Mouse (Mus musculus): ENCODE measurements around the gene Nek8. TPM values are rescaled to one million over a fixed set of nuclear protein-coding genes. Genes with fewer than 3 reads are reported as not detected.
"Not testable (repeated sequence)": the region's sequence is repeated elsewhere in the genome, so short reads cannot be mapped to it uniquely, and the experiment has no call there.

Gene Nek8
- polyA plus RNA-seq, 1 experiment from 2014 or later = 7.0 TPM

DNA sequence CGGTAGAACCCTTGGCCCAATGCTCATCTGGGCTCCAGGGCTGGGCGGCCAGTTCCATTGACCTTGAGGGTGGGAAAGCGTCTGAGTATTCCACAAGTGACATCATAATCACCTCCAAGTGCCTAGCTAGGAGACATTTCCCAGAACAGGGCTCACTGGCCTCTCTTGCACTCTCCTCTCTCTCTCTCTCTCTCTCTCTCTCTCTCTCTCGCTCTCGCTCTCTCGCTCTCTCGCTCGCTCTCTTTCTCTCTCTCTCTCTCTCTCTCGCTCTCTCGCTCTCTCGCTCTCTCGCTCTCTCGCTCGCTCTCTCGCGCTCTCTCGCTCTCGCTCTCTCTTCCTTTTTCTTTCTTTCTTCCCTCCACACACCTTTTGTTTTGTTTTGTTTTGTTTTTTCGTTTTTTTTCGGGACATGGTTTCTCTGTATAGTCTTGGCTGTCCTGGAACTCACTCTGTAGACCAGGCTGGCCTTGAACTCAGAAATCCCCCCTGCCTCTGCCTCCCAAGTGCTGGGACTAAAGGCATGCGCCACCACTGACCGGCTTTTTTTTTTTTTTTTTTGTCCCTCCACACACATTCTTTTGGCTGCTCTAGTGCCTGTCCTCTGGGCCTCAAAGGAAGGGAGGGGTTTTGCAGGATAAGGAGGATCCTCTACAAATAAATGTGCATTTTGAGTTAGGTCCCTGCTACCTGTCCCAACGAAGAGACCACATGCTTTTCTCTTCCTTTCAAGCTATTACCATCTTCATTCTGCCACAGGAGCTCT, 18.8 kb upstream of the Nek8 start:
- 67% methylated on average over 23 of the region's 23 CpGs for WGBS
- no peak for ATAC-seq (ENCODE audit: low FRiP score)
- Histone ChIP-seq H3K9me3 (replicated peaks) (no peaks in the 10 kb centered on the region), H3K4me1 (peaks cover 14% of the 10 kb centered on the region), H3K9ac (replicated peaks) (0 out of 2 replicates have a peak overlapping the region, but pooled peaks have one; percentile 23), H3K36me3 (peaks cover 30% of the 10 kb centered on the region), H3K4me3 (replicated peaks) (peak overlapping the region; percentile 36), H3K27ac (replicated peaks) (no peak overlapping the region), H3K4me2 (peak overlapping the region; percentile 49), H3K27me3 (replicated peaks) (no peaks in the 10 kb centered on the region)

DNA sequence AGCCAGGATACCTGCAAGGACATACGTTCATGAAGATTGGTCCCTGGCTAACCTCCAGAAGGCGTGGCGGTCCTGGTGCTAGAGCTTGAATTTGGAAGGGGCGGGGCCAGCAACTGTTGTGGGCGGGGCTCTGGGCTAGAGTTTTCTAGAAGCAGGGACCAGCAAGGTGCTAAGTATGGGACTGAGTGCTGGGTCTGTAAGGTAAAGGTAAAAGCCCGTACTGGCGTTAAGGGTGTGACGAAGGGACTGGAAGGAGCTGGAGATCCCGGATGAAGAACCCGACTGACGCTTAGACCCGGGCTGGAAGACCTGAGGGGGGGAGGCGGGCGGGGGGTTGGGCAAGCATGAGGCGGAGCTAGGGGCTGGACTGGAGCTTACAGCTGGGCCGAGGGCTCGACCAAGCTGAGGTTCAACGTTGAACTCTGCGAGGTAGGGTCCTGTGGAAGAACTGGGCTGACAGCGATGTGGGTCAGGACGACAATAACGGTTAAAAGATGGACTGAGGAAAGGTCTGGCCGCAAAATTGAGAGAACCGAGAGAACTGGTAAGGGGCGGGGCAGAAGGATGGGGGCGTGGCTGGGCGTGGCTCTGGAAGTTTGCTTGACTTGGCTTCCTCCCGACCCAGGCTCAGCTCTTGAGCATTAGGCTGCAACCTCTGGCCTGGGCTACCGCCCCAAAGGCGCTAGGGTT, 18.1 kb upstream of the Nek8 start:
- peak overlapping the region; percentile 49 for H3K4me2 ChIP-seq
- H3K9ac ChIP-seq (replicated peaks) = 0 out of 2 replicates have a peak overlapping the region, but pooled peaks have one; percentile 23
- ATAC-seq (ENCODE audit: low FRiP score) = 0 out of 2 replicates have a peak, but pooled peaks have one; percentile 39
- H3K36me3 ChIP-seq = peaks cover 31% of the 10 kb centered on the region
- H3K9me3 ChIP-seq (replicated peaks) = no peaks in the 10 kb centered on the region
- peaks cover 22% of the 10 kb centered on the region for H3K4me1 ChIP-seq
- H3K27ac ChIP-seq (replicated peaks) = no peak overlapping the region
- no peaks in the 10 kb centered on the region for H3K27me3 ChIP-seq (replicated peaks)
- 5% methylated on average over 30 of the region's 30 CpGs for WGBS
- peak overlapping the region; percentile 36 for H3K4me3 ChIP-seq (replicated peaks)

- no peak for ATAC-seq (ENCODE audit: low FRiP score)
- H3K36me3 ChIP-seq = peaks cover 31% of the 10 kb centered on the region
- 92% methylated on average over 1 of the region's 1 CpGs for WGBS
- H3K27me3 ChIP-seq (replicated peaks) = no peaks in the 10 kb centered on the region
- peak within 1 kb of the TSS; percentile 49 for H3K4me2 ChIP-seq
- H3K4me3 ChIP-seq (replicated peaks) = peak within 1 kb of the TSS; percentile 36
- no peaks in the 10 kb centered on the region for H3K9me3 ChIP-seq (replicated peaks)
- H3K27ac ChIP-seq (replicated peaks) = no peak within 1 kb of the TSS
- H3K9ac ChIP-seq (replicated peaks) = no peak within 1 kb of the TSS
- peaks cover 28% of the 10 kb centered on the region for H3K4me1 ChIP-seq
Observed at GRCm38 (mm10) chr11:78193113-78193512, 16.6 kb upstream of the Nek8 start, which contains the start of gene Proca1. Proca1 (plus strand) TSS chr11:78193392.

DNA sequence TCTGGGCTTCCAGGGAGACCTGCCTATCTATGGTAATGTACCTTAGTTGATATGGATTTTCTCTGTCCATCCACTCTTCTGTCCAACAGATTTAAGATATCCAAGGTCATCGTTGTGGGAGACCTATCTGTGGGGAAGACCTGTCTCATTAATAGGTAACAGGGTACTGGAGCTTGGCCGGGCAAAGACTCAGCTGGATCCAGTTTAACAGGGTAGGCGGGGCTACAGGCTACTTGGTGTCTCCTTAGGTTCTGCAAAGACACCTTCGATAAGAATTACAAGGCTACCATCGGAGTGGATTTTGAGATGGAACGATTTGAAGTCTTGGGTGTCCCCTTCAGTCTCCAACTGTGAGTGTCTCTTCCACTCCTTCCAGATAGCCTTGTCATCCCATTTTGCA, 13.6 kb upstream of the Nek8 start:
- Histone ChIP-seq H3K27ac (replicated peaks) (peak overlapping the region; percentile 94), H3K9me3 (replicated peaks) (no peaks in the 10 kb centered on the region), H3K9ac (replicated peaks) (peak overlapping the region; percentile 83), H3K4me2 (peak overlapping the region; percentile 67), H3K4me1 (peaks cover 38% of the 10 kb centered on the region), H3K4me3 (replicated peaks) (peak overlapping the region; percentile 73), H3K27me3 (replicated peaks) (no peaks in the 10 kb centered on the region), H3K36me3 (peaks cover 31% of the 10 kb centered on the region)
- 69% methylated on average over 6 of the region's 6 CpGs for WGBS
- no peak for ATAC-seq (ENCODE audit: low FRiP score)

- Histone ChIP-seq H3K4me2 (peak overlapping the region; percentile 67), H3K27ac (replicated peaks) (peak overlapping the region; percentile 94), H3K9me3 (replicated peaks) (no peaks in the 10 kb centered on the region), H3K36me3 (peaks cover 31% of the 10 kb centered on the region), H3K4me1 (peaks cover 33% of the 10 kb centered on the region), H3K27me3 (replicated peaks) (no peaks in the 10 kb centered on the region), H3K9ac (replicated peaks) (peak overlapping the region; percentile 83), H3K4me3 (replicated peaks) (peak overlapping the region; percentile 73)
- ATAC-seq (ENCODE audit: low FRiP score) = peak; percentile 80
- WGBS = under 1% methylated on average over 41 of the region's 42 CpGs
Observed at GRCm38 (mm10) chr11:78189234-78190040, 13.0 kb upstream of the Nek8 start.

- ATAC-seq (ENCODE audit: low FRiP score) = peak; percentile 72
- WGBS = under 1% methylated on average over 78 of the region's 80 CpGs
Observed at GRCm38 (mm10) chr11:78188331-78189233, 12.1 kb upstream of the Nek8 start, which contains the start of gene Rab34. Rab34 (plus strand) TSS chr11:78188430.

GRCm38 (mm10) chr11:78184702-78185101, 8.2 kb upstream of the Nek8 start:
- H3K4me2 ChIP-seq; H3K9me3 ChIP-seq (replicated peaks); H3K27ac ChIP-seq (replicated peaks); ATAC-seq (ENCODE audit: low FRiP score); H3K4me3 ChIP-seq (replicated peaks); H3K27me3 ChIP-seq (replicated peaks); H3K9ac ChIP-seq (replicated peaks): not testable (repeated sequence)
- WGBS = 97% methylated on average over 6 of the region's 6 CpGs
- H3K4me1 ChIP-seq = peaks cover 53% of the 10 kb centered on the region
- H3K36me3 ChIP-seq = peaks cover 18% of the 10 kb centered on the region

More at GRCm38 (mm10) chr11:78188331-78189233, 12.1 kb upstream of the Nek8 start, which contains the start of gene Rab34:
- peak within 1 kb of the TSS; percentile 83 for H3K9ac ChIP-seq (replicated peaks)
- peak within 1 kb of the TSS; percentile 73 for H3K4me3 ChIP-seq (replicated peaks)
- peaks cover 34% of the 10 kb centered on the region for H3K4me1 ChIP-seq
- peak within 1 kb of the TSS; percentile 94 for H3K27ac ChIP-seq (replicated peaks)
- peak within 1 kb of the TSS; percentile 67 for H3K4me2 ChIP-seq
- no peaks in the 10 kb centered on the region for H3K9me3 ChIP-seq (replicated peaks)
- H3K27me3 ChIP-seq (replicated peaks) = no peaks in the 10 kb centered on the region
- peaks cover 30% of the 10 kb centered on the region for H3K36me3 ChIP-seq

DNA sequence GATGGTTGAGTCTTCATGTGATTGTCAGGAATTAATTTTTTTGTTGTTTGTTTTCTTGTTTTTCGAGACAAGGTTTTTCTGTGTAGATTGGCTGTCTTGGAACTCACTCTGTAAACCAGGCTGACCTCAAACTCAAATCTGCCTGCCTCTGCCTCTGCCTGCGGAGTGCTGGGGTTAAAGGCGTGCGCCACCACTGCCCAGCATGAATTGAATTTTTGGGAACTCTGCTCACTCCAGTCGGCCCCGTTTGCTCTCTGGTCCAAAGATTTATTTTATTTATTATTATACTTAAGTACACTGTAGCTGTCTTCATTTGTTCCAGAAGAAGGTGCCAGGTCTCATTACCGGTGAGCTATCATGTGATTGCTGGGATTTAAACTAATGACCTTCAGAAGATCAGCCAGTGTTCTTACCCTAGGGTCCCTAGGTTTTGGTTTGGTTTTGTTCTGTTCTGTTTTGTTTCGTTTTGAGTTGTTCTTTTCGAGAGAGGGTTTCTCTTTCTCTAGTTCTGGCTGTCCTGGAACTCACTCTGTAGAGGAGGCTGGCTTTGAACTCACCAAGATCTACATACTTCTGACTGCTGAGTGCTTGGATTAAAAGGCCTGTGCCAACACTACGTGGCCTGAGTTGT, 7.5 kb upstream of the Nek8 start:
- Histone ChIP-seq H3K4me3 (replicated peaks) (peak overlapping the region; percentile 78), H3K4me1 (peaks cover 54% of the 10 kb centered on the region), H3K27ac (replicated peaks) (peak overlapping the region; percentile 95), H3K36me3 (peaks cover 24% of the 10 kb centered on the region), H3K4me2 (peak overlapping the region; percentile 66), H3K9me3 (replicated peaks) (no peaks in the 10 kb centered on the region), H3K9ac (replicated peaks) (peak overlapping the region; percentile 87; the same call in 1 of the 2 replicates), H3K27me3 (replicated peaks) (no peaks in the 10 kb centered on the region)
- WGBS = 49% methylated on average over 10 of the region's 10 CpGs
- no peak for ATAC-seq (ENCODE audit: low FRiP score)

DNA sequence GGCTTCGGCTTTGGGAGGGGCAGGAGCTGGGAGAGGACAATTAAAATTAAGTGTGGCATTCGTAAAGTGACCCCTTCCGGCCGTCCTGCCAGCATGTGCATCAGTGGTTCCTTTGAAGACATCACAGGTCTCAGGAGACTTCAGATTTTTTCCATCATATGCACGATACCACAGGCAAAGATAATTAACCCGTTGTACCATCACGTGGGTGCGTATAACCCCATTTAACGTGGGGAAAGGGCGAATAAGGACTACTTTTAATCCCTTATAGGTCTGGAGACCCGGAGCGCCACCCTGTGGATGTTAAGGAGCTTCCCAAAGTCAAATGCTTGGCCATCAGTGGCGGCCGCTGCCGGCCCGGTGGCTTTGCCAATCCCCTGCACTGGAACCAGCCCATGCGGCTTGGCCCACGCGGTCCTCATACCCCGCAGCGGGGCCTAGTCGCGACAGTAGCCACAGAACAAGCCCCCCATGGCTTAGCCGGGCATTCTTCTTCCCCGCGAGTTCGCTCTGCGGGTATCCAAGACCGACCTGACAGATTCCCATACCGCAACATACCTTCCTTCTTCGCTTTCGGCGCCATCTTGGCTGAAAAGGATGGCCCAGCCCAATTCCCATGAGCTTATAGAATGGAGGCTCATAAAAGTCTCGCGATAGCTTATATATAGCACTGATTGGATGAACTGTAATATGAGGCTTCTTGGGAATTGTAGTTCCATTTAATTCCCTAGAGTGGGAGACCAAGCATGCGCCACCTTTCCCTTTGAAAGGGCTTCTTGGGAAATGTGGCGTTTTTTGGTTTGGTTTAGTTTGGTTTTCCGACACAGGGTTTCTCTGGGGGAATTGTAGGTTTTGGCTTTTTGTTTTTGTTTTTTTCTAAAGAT, 6.7 kb upstream of the Nek8 start, which contains the start of gene Rpl23a:
Rpl23a (minus strand) TSS at position 624 of the 884 bp plus-strand sequence.
- 0% methylated on average over 38 of the region's 38 CpGs for WGBS
- Histone ChIP-seq H3K9ac (replicated peaks) (peak within 1 kb of the TSS; percentile 87), H3K4me2 (peak within 1 kb of the TSS; percentile 66), H3K27ac (replicated peaks) (peak within 1 kb of the TSS; percentile 95), H3K4me3 (replicated peaks) (peak within 1 kb of the TSS; percentile 78), H3K36me3 (peaks cover 24% of the 10 kb centered on the region), H3K4me1 (peaks cover 60% of the 10 kb centered on the region), H3K27me3 (replicated peaks) (no peaks in the 10 kb centered on the region), H3K9me3 (replicated peaks) (no peaks in the 10 kb centered on the region)
- ATAC-seq (ENCODE audit: low FRiP score) = peak; percentile 92
